Mouse (Mus musculus): Measurements from ENCODE around the gene C9.

DNA sequence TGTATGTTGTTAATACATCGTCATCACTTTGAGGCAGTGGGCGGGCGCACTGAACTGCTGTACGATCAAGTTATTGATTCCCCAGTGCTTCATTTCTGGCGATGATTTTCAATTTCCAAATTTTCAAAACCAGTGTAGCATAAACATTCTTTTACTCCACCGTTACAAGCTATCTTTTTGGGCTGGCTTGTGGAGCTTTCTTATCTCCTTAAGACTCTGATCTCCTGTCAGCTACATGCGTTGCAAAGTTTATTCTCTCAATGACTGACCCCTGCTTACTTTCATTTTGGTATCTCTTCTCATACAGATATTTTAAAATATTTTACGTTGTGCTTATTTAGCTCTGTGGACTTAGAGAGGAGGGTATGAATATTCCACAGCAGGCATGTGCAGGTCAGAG is 89.5 kb downstream of the C9 start:
- no peak for TF ChIP-seq CTCF (IDR thresholded peaks at IDR 0.05)
- no peak for TF ChIP-seq EP300 (IDR thresholded peaks at IDR 0.05; ENCODE audit: insufficient read depth, low read depth, low read length)
- TF ChIP-seq POLR2A (IDR thresholded peaks at IDR 0.05; ENCODE audit: insufficient read depth, low read depth, low read length), result no peak
